Mouse (Mus musculus) embryo, embryonic 11 days (tissue): ENCODE measurements around the gene Rbm8a2.
"Not testable (repeated sequence)": the region's sequence is repeated elsewhere in the genome, so short reads cannot be mapped to it uniquely, and the experiment has no call there.

Experiments used
- DNase-seq: peaks from one replicate; pipeline ENCODE4 v3.0.0-alpha.2; 2015

Gene Rbm8a2

GRCm38 (mm10) chr1:175979014-175979413 lies at the start of gene Rbm8a2:
Gene Rbm8a2, minus strand, starts transcription at chr1:175979114.
- not testable (repeated sequence) for DNase-seq

GRCm38 (mm10) chr1:176028397-176028796 lies 49.5 kb upstream of the Rbm8a2 start:
- DNase-seq, result no peak

- no peak for DNase-seq
Observed at GRCm38 (mm10) chr1:176024501-176024900, 45.6 kb upstream of the Rbm8a2 start.

- DNase-seq, result no peak
Observed at GRCm38 (mm10) chr1:176018523-176018922, 39.6 kb upstream of the Rbm8a2 start.

- no peak for DNase-seq
Observed at GRCm38 (mm10) chr1:176016076-176016475, 37.2 kb upstream of the Rbm8a2 start.

- DNase-seq, result peak; percentile 23
Observed at GRCm38 (mm10) chr1:176013497-176014268, 34.8 kb upstream of the Rbm8a2 start.

- no peak for DNase-seq
Observed at GRCm38 (mm10) chr1:176011535-176011934, 32.6 kb upstream of the Rbm8a2 start.

- no peak for DNase-seq
Observed at GRCm38 (mm10) chr1:176011072-176011471, 32.2 kb upstream of the Rbm8a2 start.

- no peak for DNase-seq
Observed at GRCm38 (mm10) chr1:176008411-176008810, 29.5 kb upstream of the Rbm8a2 start.

GRCm38 (mm10) chr1:176000599-176000998 lies 21.7 kb upstream of the Rbm8a2 start:
- no peak for DNase-seq

- no peak for DNase-seq
Observed at GRCm38 (mm10) chr1:175997076-175997651, 18.2 kb upstream of the Rbm8a2 start.

GRCm38 (mm10) chr1:175988912-175989311 lies 10.0 kb upstream of the Rbm8a2 start:
- no peak for DNase-seq

- DNase-seq, result no peak
Observed at GRCm38 (mm10) chr1:175988448-175988847, 9.5 kb upstream of the Rbm8a2 start.

- no peak for DNase-seq
Observed at GRCm38 (mm10) chr1:175970710-175971109, 8.2 kb downstream of the Rbm8a2 start.

- no peak for DNase-seq
Observed at GRCm38 (mm10) chr1:175967004-175967745, 11.7 kb downstream of the Rbm8a2 start.

- DNase-seq, result no peak
Observed at GRCm38 (mm10) chr1:175961786-175962185, 17.1 kb downstream of the Rbm8a2 start.

- DNase-seq, result no peak
Observed at GRCm38 (mm10) chr1:175950851-175951250, 28.1 kb downstream of the Rbm8a2 start.

- no peak for DNase-seq
Observed at GRCm38 (mm10) chr1:175950421-175950820, 28.5 kb downstream of the Rbm8a2 start.

- DNase-seq, result no peak
Observed at GRCm38 (mm10) chr1:175946718-175947315, 32.1 kb downstream of the Rbm8a2 start.

- no peak for DNase-seq
Observed at GRCm38 (mm10) chr1:175943168-175943567, 35.7 kb downstream of the Rbm8a2 start.

- no peak for DNase-seq
Observed at GRCm38 (mm10) chr1:175938731-175939130, 40.2 kb downstream of the Rbm8a2 start.

GRCm38 (mm10) chr1:175936282-175936737 lies 42.6 kb downstream of the Rbm8a2 start:
- DNase-seq, result peak; percentile 91

- DNase-seq, result no peak
Observed at GRCm38 (mm10) chr1:175931391-175931790, 47.5 kb downstream of the Rbm8a2 start.
